Mouse (Mus musculus): ENCODE data around the gene Btbd7. TPM values are rescaled to one million over a fixed set of nuclear protein-coding genes. Genes with fewer than 3 reads are reported as not detected.

Btbd7 gene
- polyA plus RNA-seq, 2 experiments from 2014 or later = 11.5 to 11.9 TPM

Other genes starting within 250 kb of the Btbd7 start
- 10 to 100 TPM; 16.3 to 20.8 TPM for gene Itpk1, start 173.5 kb downstream of the Btbd7 start, polyA plus RNA-seq (2017; shearing (Covaris generic))
- 1 to 10 TPM; 4.6 to 9.5 TPM for gene Moap1, start 134.8 kb downstream of the Btbd7 start, polyA plus RNA-seq (2017; shearing (Covaris generic))
- gene Tmem251, start 134.7 kb downstream of the Btbd7 start, polyA plus RNA-seq (2017; shearing (Covaris generic)) = 1 to 10 TPM; 9.7 TPM
- not detected for gene Gm28051, start 120.7 kb downstream of the Btbd7 start, polyA plus RNA-seq (2017; shearing (Covaris generic))
- gene Gon7, start 120.7 kb downstream of the Btbd7 start, polyA plus RNA-seq (2017; shearing (Covaris generic)) = 10 to 100 TPM; 27.3 to 32.2 TPM
- 10 to 100 TPM; 19.5 to 21.7 TPM for gene Ubr7, start 120.5 kb downstream of the Btbd7 start, polyA plus RNA-seq (2017; shearing (Covaris generic))
- gene Gm20604, start 119.8 kb downstream of the Btbd7 start, polyA plus RNA-seq (2017; shearing (Covaris generic)) = 1 to 10 TPM; 6.1 to 9.5 TPM
- gene Cox8c, start 20.8 kb upstream of the Btbd7 start, polyA plus RNA-seq (2017; shearing (Covaris generic)) = not detected
- gene Unc79, start 70.4 kb upstream of the Btbd7 start, polyA plus RNA-seq (2017; shearing (Covaris generic)) = under 1 TPM; 0.34 to 0.38 TPM